Mouse (Mus musculus) thymus, postnatal 36 days (tissue): ENCODE results near the gene Znrf2.

Experiments used
- DNase-seq, 2 experiments: peaks; one replicate each; pipeline ENCODE4 v3.0.0; 2022; ENCODE audit warnings: mixed read lengths in 2 of 2

Gene Znrf2

DNA sequence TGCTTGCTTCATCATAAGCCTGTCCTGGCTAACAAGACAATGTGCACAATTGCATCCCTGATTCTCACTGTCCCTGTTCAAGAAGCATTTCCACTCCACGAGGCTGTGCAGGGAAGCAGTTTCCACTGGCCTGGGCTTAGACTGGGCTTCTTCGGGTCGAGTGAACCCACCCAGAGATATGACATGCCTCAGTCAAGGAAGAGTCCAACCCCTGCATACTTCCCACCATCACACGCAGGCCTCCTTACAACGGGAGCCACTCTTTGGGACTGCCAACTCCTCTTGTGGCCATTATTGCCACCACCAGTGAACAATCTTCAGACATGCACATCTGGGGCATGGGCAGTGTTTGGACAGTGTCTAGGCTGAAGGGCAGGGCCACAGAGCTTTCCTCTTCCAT is 101.8 kb downstream of the Znrf2 start:
- DNase-seq, result no peak

DNA sequence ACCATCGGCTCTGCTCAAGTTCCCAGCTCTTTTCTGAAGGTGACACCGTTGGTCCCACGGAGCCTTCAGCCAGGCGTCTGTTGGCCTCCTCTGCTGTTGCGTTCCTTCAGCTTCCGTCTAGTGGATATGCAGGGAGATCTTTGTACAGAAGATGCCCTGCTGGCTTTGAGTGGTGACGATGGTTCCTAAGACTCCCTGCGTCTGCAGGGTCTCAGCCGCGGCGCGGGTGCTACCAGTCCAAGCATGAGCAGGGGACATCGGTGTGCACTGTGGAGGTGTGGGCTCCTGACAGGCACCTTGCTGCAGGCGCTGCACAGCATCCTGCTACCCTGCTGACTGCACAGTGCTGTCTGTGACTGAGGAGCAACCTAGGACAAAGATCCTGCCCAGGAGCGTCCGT is 107.8 kb downstream of the Znrf2 start:
- no peak for DNase-seq

DNA sequence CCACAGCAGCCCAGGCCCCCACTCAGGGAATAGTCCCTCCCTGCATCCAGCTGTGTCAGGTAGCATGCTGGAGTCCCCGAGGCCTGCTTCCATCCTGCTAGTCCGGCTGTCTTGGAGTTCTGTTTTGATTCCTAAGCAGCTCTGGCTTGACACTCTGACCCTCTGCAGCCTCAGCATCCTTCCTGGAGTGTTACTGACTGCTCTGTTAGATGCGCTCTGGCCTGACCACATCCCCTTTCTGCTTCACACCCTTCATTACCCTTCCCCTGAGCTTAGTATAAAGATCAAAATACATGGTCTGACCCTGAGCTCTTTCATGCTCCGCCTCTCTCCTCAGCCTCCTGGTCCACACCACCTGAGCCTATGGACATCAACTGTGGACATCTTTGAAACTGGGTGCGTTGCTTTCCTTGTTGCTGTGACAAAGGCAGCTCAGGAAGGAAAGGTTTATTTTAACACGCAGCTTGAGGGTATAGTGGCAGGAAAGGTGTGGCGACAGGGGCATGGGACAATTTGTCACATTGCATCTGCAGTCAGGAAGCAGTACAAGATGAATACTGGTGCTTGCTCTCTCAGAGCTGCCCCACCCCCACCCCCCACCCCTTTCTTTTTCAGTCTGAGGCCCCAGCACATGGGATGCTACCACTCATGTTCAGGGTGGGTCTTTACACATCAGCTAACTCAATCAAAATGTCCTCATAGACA is 109.2 kb downstream of the Znrf2 start:
- DNase-seq, result no peak

DNA sequence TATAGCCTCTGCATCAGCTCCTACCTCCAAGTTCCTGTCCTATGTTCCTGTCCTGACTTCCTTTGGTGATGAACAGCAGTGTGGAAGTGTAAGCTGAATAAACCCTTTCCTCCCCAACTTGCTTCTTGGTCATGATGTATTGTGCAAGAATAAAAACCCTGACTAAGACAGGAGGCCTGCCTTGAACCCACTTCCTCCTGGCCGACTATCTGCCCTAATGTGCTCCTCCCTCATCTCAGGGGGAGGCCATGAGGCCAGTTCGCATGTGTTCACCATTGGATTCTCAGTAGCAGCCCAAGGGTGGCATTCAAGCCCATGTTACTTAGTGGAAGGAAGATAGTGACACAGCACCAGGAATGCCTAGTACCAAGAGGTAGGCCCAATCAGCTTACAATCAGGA is 110.2 kb downstream of the Znrf2 start:
- no peak for DNase-seq

DNA sequence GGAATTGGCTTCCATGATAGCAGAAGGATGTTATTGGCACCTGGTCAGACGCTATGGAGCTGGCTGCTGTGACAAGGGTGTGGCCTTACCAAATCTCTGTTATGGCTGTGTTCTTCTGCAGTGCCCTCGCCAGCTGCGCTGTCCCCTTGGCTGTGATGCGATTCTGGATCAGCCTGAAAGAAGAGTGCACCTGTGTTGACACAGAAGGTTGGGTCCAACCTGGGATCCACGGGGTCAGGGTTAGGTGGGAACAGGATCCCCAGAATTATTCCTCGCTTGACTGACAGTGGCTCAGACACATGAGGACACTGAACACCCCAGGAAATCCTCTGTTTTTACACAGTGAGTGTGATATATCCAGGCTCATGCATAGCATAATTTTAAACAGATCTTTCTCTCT is 111.2 kb downstream of the Znrf2 start:
- DNase-seq, result no peak

DNA sequence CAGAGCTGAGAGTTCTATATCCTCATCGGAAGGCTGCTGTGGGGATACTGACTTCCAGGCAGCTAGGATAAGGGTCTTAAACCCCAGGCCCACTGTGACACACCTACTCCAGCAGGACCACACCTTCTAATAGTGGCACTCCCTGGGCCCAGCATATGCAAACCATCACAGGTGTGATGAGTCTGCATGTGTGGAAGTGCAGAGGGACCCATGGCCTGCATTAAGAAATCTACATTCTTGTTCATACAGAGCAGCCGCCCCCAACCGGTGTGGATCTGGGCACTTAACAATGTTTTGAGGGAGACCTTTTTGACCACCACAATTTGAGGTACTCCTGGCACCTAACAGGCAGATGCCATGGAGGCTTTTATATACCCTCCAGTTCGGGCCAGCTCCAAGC is 114.9 kb downstream of the Znrf2 start:
- no peak for DNase-seq

DNA sequence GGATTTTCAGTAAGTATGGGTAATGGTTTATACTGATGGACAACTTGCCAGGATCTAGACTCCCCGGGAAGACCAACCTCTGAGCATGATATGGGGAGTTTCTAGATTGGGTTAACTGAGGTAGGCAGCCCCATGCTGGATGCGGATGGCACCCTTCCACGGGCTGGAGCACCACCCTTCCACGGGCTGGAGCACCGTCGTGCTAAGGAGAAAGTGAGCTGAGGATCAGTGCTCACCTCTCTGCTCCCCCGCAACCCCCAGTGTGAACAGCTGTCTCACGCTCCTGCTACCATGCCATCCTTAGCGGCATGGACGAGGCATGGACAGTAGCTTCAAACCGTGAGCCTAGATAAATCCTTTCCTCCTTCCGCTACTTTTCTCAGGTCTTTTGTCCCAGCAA is 115.8 kb downstream of the Znrf2 start:
- DNase-seq, result no peak

DNA sequence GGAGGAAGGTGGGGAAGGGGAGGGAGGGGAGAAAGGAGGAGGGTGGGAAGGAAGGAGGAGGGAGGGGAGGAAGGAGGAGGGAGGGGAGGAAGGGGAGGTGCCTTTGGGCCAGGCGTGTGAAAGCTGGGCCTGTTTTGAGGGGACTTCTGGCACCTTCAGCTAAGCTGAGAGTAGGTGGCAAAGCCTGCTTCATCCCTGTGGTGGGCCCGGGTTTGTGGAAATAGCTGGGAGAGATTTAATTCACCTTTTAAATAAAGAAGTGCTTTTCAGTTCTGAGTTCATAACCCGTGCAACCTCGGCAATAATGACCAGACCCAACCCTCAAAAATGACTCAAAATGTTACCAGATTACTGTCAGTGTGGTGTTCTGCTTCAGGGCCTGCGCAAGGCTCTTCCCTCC is 116.5 kb downstream of the Znrf2 start:
- no peak for DNase-seq

DNA sequence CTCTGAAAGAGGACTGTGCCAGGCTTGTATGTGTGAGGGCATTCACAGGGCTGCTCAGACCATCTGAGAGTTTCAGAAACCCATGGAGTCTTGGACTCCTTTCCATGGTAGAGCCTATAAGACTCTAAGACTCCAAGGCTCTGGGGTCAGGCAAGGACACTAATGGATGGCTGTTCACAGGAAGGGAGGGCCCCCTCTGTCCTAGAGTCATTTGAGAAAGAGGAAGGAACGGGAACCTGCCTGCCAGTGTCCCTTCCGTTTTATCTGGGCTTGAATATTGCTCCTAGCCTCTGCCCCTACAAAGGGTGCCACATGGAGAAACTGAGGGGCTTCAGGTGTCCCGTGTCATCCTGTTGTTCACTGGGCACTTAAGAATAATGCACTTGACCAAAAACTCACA is 117.2 kb downstream of the Znrf2 start:
- DNase-seq, result no peak

DNA sequence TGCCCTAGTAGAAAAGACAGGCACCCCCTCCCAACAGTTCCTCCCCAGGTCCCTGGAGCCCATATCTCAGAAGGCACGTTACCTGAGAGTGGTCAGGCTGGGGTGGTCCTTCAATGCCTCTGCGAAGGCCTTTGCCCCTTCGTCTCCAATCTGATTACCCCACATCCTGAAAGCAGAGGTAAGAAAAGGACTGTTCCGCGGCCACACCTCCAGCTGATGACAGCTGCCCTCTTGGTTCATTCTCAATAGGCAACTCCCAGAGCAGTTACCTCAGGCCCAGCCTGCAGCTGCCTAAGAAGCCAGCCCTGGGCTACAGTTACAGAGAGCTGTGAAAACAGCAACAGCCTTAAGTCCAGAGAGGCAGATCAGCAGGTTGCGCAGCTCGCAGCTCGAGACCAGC is 117.6 kb downstream of the Znrf2 start:
- no peak for DNase-seq

DNA sequence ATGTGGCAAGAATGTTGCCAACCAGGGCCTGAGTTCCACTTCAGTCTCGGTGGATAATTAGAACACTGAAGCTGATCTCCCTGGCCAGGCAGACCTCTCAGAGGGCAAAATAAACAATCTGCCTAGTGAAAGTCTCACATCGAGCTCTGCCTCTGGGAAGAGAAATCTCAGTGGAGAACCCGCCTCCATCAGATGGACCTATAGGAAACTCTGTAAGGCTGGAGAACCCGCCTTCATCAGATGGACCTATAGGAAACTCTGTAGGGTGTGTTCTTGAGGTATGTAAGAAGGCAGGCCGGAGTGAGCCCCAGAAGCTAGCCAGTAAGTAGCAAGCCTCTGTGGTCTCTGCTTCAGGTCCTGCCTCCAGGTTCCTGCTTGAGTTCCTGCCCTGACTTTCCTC is 118.2 kb downstream of the Znrf2 start:
- DNase-seq, result no peak

DNA sequence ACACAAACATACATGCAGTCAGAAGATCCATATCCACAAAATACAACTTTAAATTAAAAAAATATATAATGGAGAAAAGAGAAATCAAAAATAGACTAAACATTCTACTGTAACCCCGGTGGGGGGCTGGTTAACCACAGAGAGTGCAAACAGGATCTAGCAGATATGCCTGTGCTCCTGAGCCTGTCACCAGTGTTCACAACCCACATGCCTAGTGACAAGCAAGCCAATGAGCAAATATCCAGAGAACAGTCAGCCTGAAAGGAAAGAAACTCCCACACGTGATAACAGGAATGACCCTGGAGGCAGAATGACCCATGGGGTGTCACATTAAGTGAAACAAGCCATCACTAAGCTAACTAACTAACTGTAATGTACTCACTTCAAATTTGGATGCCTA is 119.8 kb downstream of the Znrf2 start:
- DNase-seq, result no peak

DNA sequence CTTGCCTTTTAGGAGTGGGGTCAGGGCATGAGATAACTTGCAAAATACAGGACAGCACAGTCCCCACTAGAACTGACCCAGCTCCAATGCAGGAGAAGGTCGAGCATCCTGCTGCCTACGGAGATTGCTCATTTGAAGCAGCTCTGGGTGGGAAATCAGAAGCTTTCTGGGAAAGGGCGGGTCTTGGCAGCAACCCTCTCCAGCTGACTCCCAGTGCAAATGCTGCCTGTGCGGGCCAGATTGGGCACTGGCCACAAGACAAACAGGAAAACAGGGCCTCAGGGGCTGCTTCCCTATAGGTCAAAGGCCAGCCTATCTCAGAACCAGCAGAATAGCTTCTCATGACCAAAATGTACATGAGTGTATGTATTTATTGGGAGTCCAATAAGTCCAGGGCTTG is 122.9 kb downstream of the Znrf2 start:
- no peak for DNase-seq

DNA sequence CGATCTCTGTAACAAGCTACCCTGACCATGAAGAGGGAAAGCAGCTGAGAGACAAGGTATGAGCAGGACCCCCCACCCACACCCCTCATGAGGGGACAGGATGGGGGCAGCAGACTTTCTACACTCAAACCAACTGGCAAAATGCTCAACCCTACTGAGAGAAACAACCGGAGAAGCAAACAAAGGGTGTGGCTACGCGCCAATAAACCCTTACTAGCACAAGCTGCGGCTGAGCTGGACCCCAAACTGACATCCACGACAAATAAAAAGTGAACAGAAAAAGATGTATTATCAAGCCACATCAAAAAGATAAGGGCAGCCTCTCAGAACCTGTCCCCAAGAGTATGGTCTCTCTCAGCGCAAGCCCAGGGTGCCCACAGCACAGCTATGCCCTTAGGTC is 123.4 kb downstream of the Znrf2 start:
- no peak for DNase-seq

DNA sequence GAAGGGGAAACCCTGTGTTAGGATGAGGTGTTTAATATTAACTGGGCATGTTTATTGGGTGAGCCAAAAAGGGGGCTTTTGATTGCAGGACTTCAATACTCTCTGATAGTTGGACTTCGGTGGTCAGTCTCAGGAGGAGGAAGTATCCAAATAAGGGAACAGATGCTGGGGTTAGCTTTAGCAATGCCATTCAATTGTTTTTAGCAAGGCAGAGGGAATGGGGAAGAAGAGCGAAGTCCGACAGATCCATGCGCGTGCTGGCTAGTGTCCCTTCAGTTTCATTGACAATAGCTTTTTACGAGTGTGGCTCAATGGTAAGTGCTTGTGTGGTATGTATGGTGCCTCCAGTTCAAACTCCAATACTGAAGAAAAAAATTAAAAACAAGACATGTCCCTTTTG is 124.4 kb downstream of the Znrf2 start:
- DNase-seq, result no peak
